Comparison of ENCODE assay signal across 8 mouse cellular contexts in the genomic region with DNA sequence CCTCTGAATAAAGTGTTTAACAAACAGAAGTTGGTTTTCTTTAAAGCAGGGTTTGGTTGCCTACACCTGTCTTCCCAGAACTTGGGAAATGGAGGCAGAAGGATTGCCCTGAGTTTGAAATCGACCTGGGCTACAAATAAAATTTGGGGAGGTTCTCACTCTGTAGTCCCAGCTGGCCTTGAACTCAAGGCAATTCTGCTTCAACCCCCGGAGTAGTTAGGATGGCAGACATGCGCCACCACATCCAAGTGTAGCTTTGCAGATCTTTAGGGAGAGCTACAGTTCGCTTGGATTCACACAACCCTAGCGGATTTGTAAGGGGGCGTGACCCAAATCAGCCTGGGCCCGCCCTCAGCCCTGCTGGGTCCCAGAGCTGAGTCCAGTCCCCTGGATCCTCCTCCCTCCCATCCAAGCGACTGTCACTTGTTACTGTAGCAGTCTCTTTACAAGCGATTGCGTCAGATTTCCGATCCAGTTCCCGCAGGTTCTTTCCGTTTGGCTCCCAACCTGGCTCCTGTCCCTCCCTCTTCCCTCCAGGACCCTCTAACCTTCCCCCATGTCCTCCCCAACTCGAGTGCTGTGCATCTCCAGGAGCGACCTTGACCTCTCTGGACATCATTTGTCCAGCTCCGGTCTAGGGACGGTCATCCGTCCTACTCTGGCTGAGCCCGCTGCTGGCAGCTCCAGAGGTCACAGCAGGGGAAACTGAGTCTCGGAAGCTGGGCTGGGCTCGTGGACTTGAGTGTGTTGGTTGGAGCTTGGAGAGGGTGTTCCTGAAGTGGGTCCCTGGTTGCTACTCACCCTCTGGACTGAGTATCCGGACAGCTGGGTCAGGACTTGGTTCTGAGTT. TPM values are rescaled to one million over a fixed set of nuclear protein-coding genes. Genes with fewer than 3 reads are reported as not detected.
DNase-seq lines count a peak whose midpoint lies in the region; ATAC-seq and TF ChIP-seq lines count a peak whose summit lies in the region.

No protein-coding gene starts in this region.

- peak overlapping the region; percentile 69 for H3K4me2 ChIP-seq in heart, embryonic 14.5 days (ENCODE audit: low read length)
- peak overlapping the region; percentile 58; the same call in 1 of the 2 replicates for H3K4me2 ChIP-seq in stomach, postnatal 0 days (replicated peaks; ENCODE audit: low read depth)

- peak overlapping the region; percentile 66 for H3K9ac ChIP-seq in heart, embryonic 14.5 days (ENCODE audit: low read length)
- peak overlapping the region; percentile 35; the same call in 1 of the 2 replicates for H3K9ac ChIP-seq in stomach, postnatal 0 days (ENCODE audit: low read length)

- peak; percentile 42 for DNase-seq in cerebellum, adult 9-10 months
- no peak for DNase-seq in cerebellum, postnatal 14 days
- peak; percentile 66 for DNase-seq in embryo, embryonic 11 days
- DNase-seq in kidney, postnatal 10 days, result peak; percentile 87
- peak; percentile 80 to 85 for DNase-seq in lung, postnatal 4 days
- DNase-seq in stomach, postnatal 0 days (ENCODE audit: low spot score), result peak; percentile 49
- DNase-seq in spleen, adult 18-20 months, result no peak

- TF ChIP-seq CTCF in stomach, postnatal 0 days (IDR thresholded peaks at IDR 0.05; ENCODE audit: low read depth), result no peak

- peak overlapping the region; percentile 37 to 69; a peak in 1 of 4 replicates for H3K27ac ChIP-seq in heart, embryonic 14.5 days (replicated peaks in 1 of 2; ENCODE audit: control insufficient read depth in 1 of 2, insufficient read depth in 1 of 2, low read depth in 2 of 2, low read length in 2 of 2)
- H3K27ac ChIP-seq in stomach, postnatal 0 days (replicated peaks), result peak overlapping the region; percentile 74; the same call in 1 of the 2 replicates

- no peaks in the 10 kb centered on the region for H3K36me3 ChIP-seq in heart, embryonic 14.5 days (ENCODE audit: control insufficient read depth, insufficient read depth, low read length)
- H3K36me3 ChIP-seq in stomach, postnatal 0 days (ENCODE audit: control insufficient read depth, insufficient read depth, low read length), result no peaks in the 10 kb centered on the region

- peak overlapping the region; percentile 12 to 21; a peak in 3 of 4 replicates for H3K4me3 ChIP-seq in heart, embryonic 14.5 days (ENCODE audit: control insufficient read depth in 1 of 2, insufficient read depth in 1 of 2, low read depth in 1 of 2, low read length in 2 of 2)
- H3K4me3 ChIP-seq in stomach, postnatal 0 days (ENCODE audit: low read depth, low read length), result no peak overlapping the region

- peak; percentile 29; the same call in 1 of the 2 replicates for ATAC-seq in heart, embryonic 14.5 days (ENCODE audit: insufficient number of reproducible peaks, insufficient read depth, low FRiP score, low read depth)
- peak; percentile 45; the same call in 1 of the 2 replicates for ATAC-seq in stomach, postnatal 0 days (ENCODE audit: low FRiP score, low TSS enrichment)

- H3K4me1 ChIP-seq in heart, embryonic 14.5 days (ENCODE audit: control insufficient read depth in 2 of 2, insufficient read depth in 2 of 2, low read length in 2 of 2), result peaks cover 34 to 48% of the 10 kb centered on the region in 2 experiments
- H3K4me1 ChIP-seq in stomach, postnatal 0 days (replicated peaks; ENCODE audit: control insufficient read depth, insufficient read depth), result peaks cover 10% of the 10 kb centered on the region; the same call in 1 of the 2 replicates

- WGBS in heart, embryonic 14.5 days, result 11% methylated on average over 22 of the region's 22 CpGs
- 19% methylated on average over 22 of the region's 22 CpGs for WGBS in stomach, postnatal 0 days

- TF ChIP-seq EP300 in stomach, postnatal 0 days (optimal IDR thresholded peaks at IDR 0.05), result no peak

- H3K27me3 ChIP-seq in heart, embryonic 14.5 days (ENCODE audit: control insufficient read depth, insufficient read depth, low read length), result no peaks in the 10 kb centered on the region
- no peaks in the 10 kb centered on the region for H3K27me3 ChIP-seq in stomach, postnatal 0 days (ENCODE audit: control insufficient read depth, insufficient read depth, low read length)

- no peaks in the 10 kb centered on the region for H3K9me3 ChIP-seq in heart, embryonic 14.5 days (ENCODE audit: control insufficient read depth, low read length)
- H3K9me3 ChIP-seq in stomach, postnatal 0 days (ENCODE audit: control insufficient read depth, low read length), result no peaks in the 10 kb centered on the region

RNA-seq across cellular contexts. Expression of a gene that starts 1.5 kb away (rescaled TPM):
- 1.1 TPM in 2 replicates for polyA plus RNA-seq in heart, embryonic 14.5 days (2014; fragmentation: Nextera tagmentation; extraction: Ambion mirVana)
- 0.30 and 0.33 TPM in 2 replicates for polyA plus RNA-seq in stomach, postnatal 0 days (2015; fragmentation: Nextera tagmentation; extraction: Ambion mirVana)

RNA-seq across cellular contexts. Expression of a gene that starts 14.8 kb away (rescaled TPM):
- 1.3 and 3.2 TPM in 2 replicates for polyA plus RNA-seq in heart, embryonic 14.5 days (2014; fragmentation: Nextera tagmentation; extraction: Ambion mirVana)
- 2.3 and 2.7 TPM in 2 replicates for polyA plus RNA-seq in stomach, postnatal 0 days (2015; fragmentation: Nextera tagmentation; extraction: Ambion mirVana)

RNA-seq across cellular contexts. Expression of a gene that starts 22.1 kb away (rescaled TPM):
- polyA plus RNA-seq in heart, embryonic 14.5 days (2014; fragmentation: Nextera tagmentation; extraction: Ambion mirVana), result 83.7 and 85.8 TPM in 2 replicates
- polyA plus RNA-seq in stomach, postnatal 0 days (2015; fragmentation: Nextera tagmentation; extraction: Ambion mirVana), result 66.7 and 83.8 TPM in 2 replicates

RNA-seq across cellular contexts. Expression of a gene that starts 29.4 kb away (rescaled TPM):
- 39.7 and 46.6 TPM in 2 replicates for polyA plus RNA-seq in heart, embryonic 14.5 days (2014; fragmentation: Nextera tagmentation; extraction: Ambion mirVana)
- 23.3 and 25.2 TPM in 2 replicates for polyA plus RNA-seq in stomach, postnatal 0 days (2015; fragmentation: Nextera tagmentation; extraction: Ambion mirVana)

RNA-seq across cellular contexts. Expression of a gene that starts 36.6 kb away (rescaled TPM):
- polyA plus RNA-seq in heart, embryonic 14.5 days (2014; fragmentation: Nextera tagmentation; extraction: Ambion mirVana), result 59.5 and 69.8 TPM in 2 replicates
- polyA plus RNA-seq in stomach, postnatal 0 days (2015; fragmentation: Nextera tagmentation; extraction: Ambion mirVana), result 37.4 and 39.3 TPM in 2 replicates

Comparison
In these comparisons a context has a peak if more than half of its experiments do, and no peak if none do; other contexts are left out.
1. DNase-seq: peak in cerebellum, adult 9-10 months (single experiment), embryo, embryonic 11 days (single experiment), kidney, postnatal 10 days (single experiment), lung, postnatal 4 days (2 of 2) and stomach, postnatal 0 days (single experiment); none in cerebellum, postnatal 14 days (0 of 2) and spleen, adult 18-20 months (0 of 2).